Mouse (Mus musculus) ES-E14 (cell line): ENCODE measurements around the gene Rapgef2. TPM values are rescaled to one million over a fixed set of nuclear protein-coding genes. Genes with fewer than 3 reads are reported as not detected.

ENCODE experiments used
- DNase-seq: peaks from one replicate; pipeline ENCODE4 v3.0.0-alpha.2; 2013; ENCODE audit warnings: low read depth, low spot score
- H3K27ac ChIP-seq: 2 replicates; pipeline ENCODE4 v1.5.1; 2012; ENCODE audit warnings: low read depth, mild to moderate bottlenecking, low read length, moderate library complexity, mixed read lengths; ENCODE audit not compliant: poor library complexity, insufficient read depth, severe bottlenecking
- H3K36me3 ChIP-seq: 2 replicates; pipeline ENCODE4 v1.6.1; 2012; ENCODE audit warnings: mild to moderate bottlenecking, low read length, moderate library complexity, mixed read lengths; ENCODE audit not compliant: control insufficient read depth, poor library complexity, insufficient read depth, severe bottlenecking
- H3K4me1 ChIP-seq, 2 experiments: fragments of 150-350 bp in 1 of 2; sonication (generic) in 1 of 2; 2 replicates each; pipeline ENCODE4 v1.6.1; 2012; ENCODE audit warnings: low read length in 2 of 2, mild to moderate bottlenecking in 1 of 2, mixed read lengths in 1 of 2; ENCODE audit not compliant: control insufficient read depth in 2 of 2, insufficient read depth in 2 of 2, poor library complexity in 1 of 2
- H3K4me3 ChIP-seq, 2 experiments: fragments of 150-350 bp in 1 of 2; sonication (generic) in 1 of 2; 2 replicates each; pipeline ENCODE4 v1.5.1; 2012; ENCODE audit warnings: low read length in 2 of 2, low read depth in 1 of 2, mild to moderate bottlenecking in 1 of 2, mixed read lengths in 1 of 2; ENCODE audit not compliant: insufficient read depth in 1 of 2, poor library complexity in 1 of 2, severe bottlenecking in 1 of 2
- H3K9ac ChIP-seq: 2 replicates; pipeline ENCODE4 v1.6.1; 2012; ENCODE audit warnings: low read depth, mild to moderate bottlenecking, low read length, mixed read lengths; ENCODE audit not compliant: poor library complexity, insufficient read depth, severe bottlenecking
- H3K9me3 ChIP-seq: fragments of 150-350 bp; sonication (generic); 2 replicates; pipeline ENCODE4 v1.6.1; 2012; ENCODE audit warnings: low read depth, mild to moderate bottlenecking, low read length; ENCODE audit not compliant: control insufficient read depth, insufficient read depth
- CHD2 ChIP-seq: IDR thresholded peaks from 2 replicates; pipeline ENCODE4 v1.6.1; 2014; ENCODE audit warnings: mild to moderate bottlenecking, low read depth, low read length, inconsistent platforms
- HCFC1 ChIP-seq: IDR thresholded peaks from 2 replicates; pipeline ENCODE4 v1.6.1; 2012; ENCODE audit warnings: low read length, inconsistent platforms, borderline replicate concordance; ENCODE audit not compliant: insufficient read depth
- MAFK ChIP-seq: IDR thresholded peaks from 2 replicates; pipeline ENCODE4 v1.6.1; 2014; ENCODE audit warnings: mild to moderate bottlenecking, low read depth, low read length, inconsistent platforms; ENCODE audit not compliant: insufficient read depth
- ZC3H11A ChIP-seq: IDR thresholded peaks from 2 replicates; pipeline ENCODE4 v1.6.1; 2012; ENCODE audit warnings: low read depth, mild to moderate bottlenecking, inconsistent platforms, low read length, borderline replicate concordance
- ZNF384 ChIP-seq: IDR thresholded peaks from 2 replicates; pipeline ENCODE4 v1.6.1; 2012; ENCODE audit warnings: low read depth, low read length, inconsistent platforms
- in situ Hi-C, 2 experiments: fragments of 600-800 bp; cut with MboI; formaldehyde crosslinking; loops; one replicate each; pipeline ENCODE4 v1.15.1; 2025; ENCODE audit warnings: low sequenced_read_pairs in 2 of 2, inconsistent platforms in 1 of 2; ENCODE audit not compliant: unreplicated experiment in 2 of 2
- total RNA-seq: library from RNA; depleted of rRNA; stranded (reverse); fragments of 300-350 nt; gene quantifications from 2 replicates; pipeline ENCODE4 v1.2.3, GENCODE M21; 2012

Rapgef2 gene
- total RNA-seq, 1 experiment = 12.0 TPM

GRCm38 (mm10) chr3:79073541-79074244 lies 212.6 kb downstream of the Rapgef2 start:
- Histone ChIP-seq H3K9me3 (no peaks in the 10 kb centered on the region), H3K36me3 (peaks cover 4% of the 10 kb centered on the region), H3K4me1 (no peaks in the 10 kb centered on the region), H3K4me3 (no peak overlapping the region), H3K27ac (no peak overlapping the region), H3K9ac (no peak overlapping the region)
- in situ Hi-C loops = no loop called here
- TF ChIP-seq ZNF384 = no peak
- no peak for TF ChIP-seq ZC3H11A
- no peak for TF ChIP-seq HCFC1
- TF ChIP-seq MAFK = no peak
- TF ChIP-seq CHD2 = no peak
- DNase-seq = no peak

- Histone ChIP-seq H3K9me3 (no peaks in the 10 kb centered on the region), H3K27ac (no peak overlapping the region), H3K4me3 (peak overlapping the region in 1 of 2 experiments; percentile 32; a peak in 1 of 4 replicates), H3K4me1 (no peaks in the 10 kb centered on the region), H3K9ac (no peak overlapping the region; the same call in 1 of the 2 replicates), H3K36me3 (peaks cover 6% of the 10 kb centered on the region)
- in situ Hi-C loops = no loop called here
- peak; percentile 6 for DNase-seq
- TF ChIP-seq ZNF384 = no peak
Measured at GRCm38 (mm10) chr3:79071561-79071960, 214.8 kb downstream of the Rapgef2 start.

- Histone ChIP-seq H3K4me3 (no peak overlapping the region), H3K9ac (no peak overlapping the region), H3K4me1 (no peaks in the 10 kb centered on the region), H3K9me3 (no peaks in the 10 kb centered on the region), H3K27ac (no peak overlapping the region), H3K36me3 (peaks cover 6% of the 10 kb centered on the region)
- TF ChIP-seq MAFK = no peak
- no peak for TF ChIP-seq ZNF384
- TF ChIP-seq HCFC1 = no peak
- TF ChIP-seq ZC3H11A = no peak
- no peak for TF ChIP-seq CHD2
- in situ Hi-C loops = no loop called here
- no peak for DNase-seq
Measured at GRCm38 (mm10) chr3:79069891-79070290, 216.4 kb downstream of the Rapgef2 start.

DNA sequence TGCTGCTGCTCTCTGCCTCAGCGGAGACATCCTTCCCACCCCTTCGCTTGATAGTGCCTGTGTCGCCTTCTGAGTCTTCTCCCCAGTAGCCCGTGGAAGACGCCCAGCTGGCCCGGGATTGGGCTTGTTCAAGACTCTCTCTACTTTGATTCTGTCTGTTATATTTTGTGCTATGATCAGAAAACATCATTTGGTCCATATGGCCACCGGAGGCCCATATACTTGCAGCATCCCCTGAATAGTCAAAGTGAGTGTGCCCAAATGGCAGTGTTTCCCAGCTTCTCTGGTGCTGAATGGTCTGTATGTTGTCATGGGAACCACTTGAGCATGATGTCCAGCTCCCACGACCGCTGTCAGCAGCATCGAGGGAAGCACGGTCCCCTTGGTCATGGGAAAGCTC lies 217.3 kb downstream of the Rapgef2 start:
- Histone ChIP-seq H3K36me3 (peaks cover 4% of the 10 kb centered on the region), H3K9me3 (no peaks in the 10 kb centered on the region), H3K4me1 (no peaks in the 10 kb centered on the region), H3K9ac (no peak overlapping the region), H3K4me3 (no peak overlapping the region), H3K27ac (no peak overlapping the region)
- no peak for DNase-seq
- no peak for TF ChIP-seq HCFC1
- TF ChIP-seq CHD2 = no peak
- in situ Hi-C loops = no loop called here

GRCm38 (mm10) chr3:79066455-79067055 lies 219.8 kb downstream of the Rapgef2 start:
- H3K4me3 ChIP-seq = peak overlapping the region; percentile 55 to 67; a peak in 3 of 4 replicates
- H3K4me1 ChIP-seq = no peaks in the 10 kb centered on the region
- H3K9ac ChIP-seq = peak overlapping the region; percentile 61
- in situ Hi-C loops = no loop called here
- H3K9me3 ChIP-seq = no peaks in the 10 kb centered on the region
- TF ChIP-seq HCFC1 (no peak), CHD2 (no peak), MAFK (no peak), ZC3H11A (no peak), ZNF384 (no peak)
- DNase-seq = peak; percentile 28
- no peak overlapping the region for H3K27ac ChIP-seq
- H3K36me3 ChIP-seq = peaks cover 3% of the 10 kb centered on the region
